Comparison of ENCODE assay signal across 8 mouse cellular contexts in the genomic region with DNA sequence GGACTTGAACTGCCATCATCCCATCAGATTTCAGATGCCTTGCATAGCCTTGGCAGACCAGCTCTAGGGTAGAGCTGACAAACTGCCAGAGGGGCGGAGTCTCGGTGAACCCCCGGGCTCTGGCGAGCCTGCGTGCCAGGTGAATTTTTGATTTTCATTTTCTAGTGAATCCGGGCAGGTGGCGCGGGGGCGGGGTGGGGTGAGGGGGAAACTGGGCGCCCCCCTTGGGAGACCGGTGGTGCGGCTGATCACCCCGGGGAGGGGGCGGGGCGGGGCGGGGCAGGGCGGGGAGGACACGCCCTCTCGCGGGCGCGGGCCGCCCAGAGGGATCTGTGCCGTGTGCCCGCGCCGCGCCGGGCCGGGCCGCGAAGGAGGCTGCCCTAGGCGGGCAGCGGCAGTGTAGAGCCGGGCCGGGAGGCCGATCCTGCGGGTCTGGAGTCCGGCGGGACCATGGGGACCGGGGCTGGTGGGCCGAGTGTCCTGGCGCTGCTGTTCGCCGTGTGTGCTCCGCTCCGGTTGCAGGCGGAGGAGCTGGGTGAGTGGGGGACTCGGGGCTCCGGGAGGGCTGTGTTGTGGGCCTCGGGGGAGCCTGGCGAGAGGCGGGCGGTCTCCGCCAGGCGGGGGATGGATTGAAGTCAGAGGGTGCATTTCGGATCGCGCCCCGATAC. TPM values are rescaled to one million over a fixed set of nuclear protein-coding genes. Genes with fewer than 3 reads are reported as not detected.
DNase-seq lines count a peak whose midpoint lies in the region; ATAC-seq and TF ChIP-seq lines count a peak whose summit lies in the region.

A gene (plus strand): TSS at position 319 of the 668 bp plus-strand sequence.

- H3K27ac ChIP-seq in forebrain, embryonic 11.5 days (ENCODE audit: low read depth, low read length), result peak within 1 kb of the TSS; percentile 79
- peak within 1 kb of the TSS; percentile 64 for H3K27ac ChIP-seq in heart, embryonic 16.5 days (ENCODE audit: low read length)
- H3K27ac ChIP-seq in liver, embryonic 15.5 days (replicated peaks), result peak within 1 kb of the TSS; percentile 45
- H3K27ac ChIP-seq in neural tube, embryonic 13.5 days (replicated peaks), result peak within 1 kb of the TSS; percentile 83
- peak within 1 kb of the TSS; percentile 93 for H3K27ac ChIP-seq in stomach, postnatal 0 days (replicated peaks)

- ATAC-seq in forebrain, embryonic 11.5 days (replicated peaks; ENCODE audit: low FRiP score), result peak; percentile 93
- peak; percentile 94 for ATAC-seq in heart, embryonic 16.5 days (replicated peaks; ENCODE audit: extremely low read depth, insufficient read depth, low FRiP score)
- ATAC-seq in liver, embryonic 15.5 days (ENCODE audit: insufficient read depth), result peak; percentile 86
- ATAC-seq in neural tube, embryonic 13.5 days (ENCODE audit: low read depth), result peak; percentile 95
- peak; percentile 91 for ATAC-seq in stomach, postnatal 0 days (ENCODE audit: low FRiP score, low TSS enrichment)

- peak within 1 kb of the TSS; percentile 83 for H3K9ac ChIP-seq in forebrain, embryonic 11.5 days (ENCODE audit: low read length)
- peak within 1 kb of the TSS; percentile 90 for H3K9ac ChIP-seq in heart, embryonic 16.5 days (ENCODE audit: low read length)
- peak within 1 kb of the TSS; percentile 61 for H3K9ac ChIP-seq in liver, embryonic 15.5 days
- peak within 1 kb of the TSS; percentile 83 for H3K9ac ChIP-seq in neural tube, embryonic 13.5 days
- peak within 1 kb of the TSS; percentile 90 for H3K9ac ChIP-seq in stomach, postnatal 0 days (ENCODE audit: low read length)

- TF ChIP-seq CTCF in stomach, postnatal 0 days (IDR thresholded peaks at IDR 0.05; ENCODE audit: low read depth), result no peak

- H3K9me3 ChIP-seq in forebrain, embryonic 11.5 days (ENCODE audit: control insufficient read depth, low read length), result no peaks in the 10 kb centered on the region; the same call in 1 of the 2 replicates
- H3K9me3 ChIP-seq in heart, embryonic 16.5 days (replicated peaks; ENCODE audit: control insufficient read depth, low read length), result no peaks in the 10 kb centered on the region
- H3K9me3 ChIP-seq in liver, embryonic 15.5 days (replicated peaks), result no peaks in the 10 kb centered on the region
- H3K9me3 ChIP-seq in neural tube, embryonic 13.5 days, result no peaks in the 10 kb centered on the region
- H3K9me3 ChIP-seq in stomach, postnatal 0 days (ENCODE audit: control insufficient read depth, low read length), result no peaks in the 10 kb centered on the region

- WGBS in forebrain, embryonic 11.5 days, result under 1% methylated on average over 30 of the region's 60 CpGs
- 0% methylated on average over 54 of the region's 60 CpGs for WGBS in heart, embryonic 16.5 days
- under 1% methylated on average over 58 of the region's 60 CpGs for WGBS in liver, embryonic 15.5 days (ENCODE audit: insufficient replicate concordance)
- WGBS in neural tube, embryonic 13.5 days, result 0% methylated on average over 56 of the region's 60 CpGs
- WGBS in stomach, postnatal 0 days, result 1% methylated on average over 39 of the region's 60 CpGs

- H3K36me3 ChIP-seq in forebrain, embryonic 11.5 days (ENCODE audit: control insufficient read depth, insufficient read depth, low read length), result no peaks in the 10 kb centered on the region
- no peaks in the 10 kb centered on the region for H3K36me3 ChIP-seq in heart, embryonic 16.5 days (ENCODE audit: control insufficient read depth, insufficient read depth)
- H3K36me3 ChIP-seq in liver, embryonic 15.5 days (replicated peaks), result no peaks in the 10 kb centered on the region
- no peaks in the 10 kb centered on the region for H3K36me3 ChIP-seq in neural tube, embryonic 13.5 days
- H3K36me3 ChIP-seq in stomach, postnatal 0 days (ENCODE audit: control insufficient read depth, insufficient read depth, low read length), result no peaks in the 10 kb centered on the region

- no peaks in the 10 kb centered on the region for H3K27me3 ChIP-seq in forebrain, embryonic 11.5 days (ENCODE audit: control insufficient read depth, insufficient read depth, low read length)
- H3K27me3 ChIP-seq in heart, embryonic 16.5 days (ENCODE audit: control insufficient read depth, insufficient read depth, low read length), result no peaks in the 10 kb centered on the region
- H3K27me3 ChIP-seq in liver, embryonic 15.5 days, result peaks cover 34% of the 10 kb centered on the region
- peaks cover 5% of the 10 kb centered on the region; the same call in 1 of the 2 replicates for H3K27me3 ChIP-seq in neural tube, embryonic 13.5 days
- H3K27me3 ChIP-seq in stomach, postnatal 0 days (ENCODE audit: control insufficient read depth, insufficient read depth, low read length), result no peaks in the 10 kb centered on the region

- DNase-seq in CD4-positive, CD25-positive, alpha-beta regulatory T cell, adult 2 months (ENCODE audit: low read depth, low spot score), result peak; percentile 52
- peak; percentile 74 for DNase-seq in brain, adult 2 months (ENCODE audit: low read depth, low spot score)
- DNase-seq in forebrain, embryonic 11.5 days (ENCODE audit: low spot score), result peak; percentile 87
- peak; percentile 88 for DNase-seq in kidney, postnatal 14 days
- peak; percentile 87 for DNase-seq in stomach, postnatal 0 days (ENCODE audit: low spot score)

- H3K4me1 ChIP-seq in forebrain, embryonic 11.5 days (replicated peaks; ENCODE audit: control insufficient read depth, insufficient read depth, low read length), result peaks cover 4% of the 10 kb centered on the region; the same call in 1 of the 2 replicates
- H3K4me1 ChIP-seq in heart, embryonic 16.5 days (ENCODE audit: control insufficient read depth, insufficient read depth, low read length), result peaks cover 6% of the 10 kb centered on the region
- H3K4me1 ChIP-seq in liver, embryonic 15.5 days (replicated peaks), result peaks cover 20% of the 10 kb centered on the region
- peaks cover 17% of the 10 kb centered on the region for H3K4me1 ChIP-seq in neural tube, embryonic 13.5 days (replicated peaks)
- H3K4me1 ChIP-seq in stomach, postnatal 0 days (replicated peaks; ENCODE audit: control insufficient read depth, insufficient read depth), result no peaks in the 10 kb centered on the region

- H3K4me2 ChIP-seq in forebrain, embryonic 11.5 days (ENCODE audit: low read depth, low read length, severe bottlenecking), result peak within 1 kb of the TSS; percentile 69
- peak within 1 kb of the TSS; percentile 95 for H3K4me2 ChIP-seq in heart, embryonic 16.5 days (ENCODE audit: low read depth, low read length)
- peak within 1 kb of the TSS; percentile 86 for H3K4me2 ChIP-seq in liver, embryonic 15.5 days
- peak within 1 kb of the TSS; percentile 65 for H3K4me2 ChIP-seq in neural tube, embryonic 13.5 days
- peak within 1 kb of the TSS; percentile 90 for H3K4me2 ChIP-seq in stomach, postnatal 0 days (replicated peaks; ENCODE audit: low read depth)

- peak within 1 kb of the TSS; percentile 70 for H3K4me3 ChIP-seq in forebrain, embryonic 11.5 days (ENCODE audit: low read depth, low read length)
- peak within 1 kb of the TSS; percentile 91 for H3K4me3 ChIP-seq in heart, embryonic 16.5 days (ENCODE audit: low read length)
- peak within 1 kb of the TSS; percentile 65 for H3K4me3 ChIP-seq in liver, embryonic 15.5 days (replicated peaks)
- H3K4me3 ChIP-seq in neural tube, embryonic 13.5 days, result peak within 1 kb of the TSS; percentile 66
- peak within 1 kb of the TSS; percentile 82 for H3K4me3 ChIP-seq in stomach, postnatal 0 days (ENCODE audit: low read depth, low read length)

- TF ChIP-seq EP300 in stomach, postnatal 0 days (optimal IDR thresholded peaks at IDR 0.05), result no peak

RNA-seq across cellular contexts. Expression of the gene that starts here (rescaled TPM):
- polyA plus RNA-seq in forebrain, embryonic 11.5 days (2014; fragmentation: Nextera tagmentation; extraction: Ambion mirVana), result 22.0 and 23.9 TPM in 2 replicates
- 8.8 and 9.8 TPM in 2 replicates for polyA plus RNA-seq in heart, embryonic 16.5 days (2015; fragmentation: Nextera tagmentation; extraction: Ambion mirVana)
- polyA plus RNA-seq in liver, embryonic 15.5 days (2015; fragmentation: Nextera tagmentation; extraction: Ambion mirVana), result 4.4 TPM in 2 replicates
- polyA plus RNA-seq in neural tube, embryonic 13.5 days (2015; fragmentation: Nextera tagmentation; extraction: Ambion mirVana), result 35.2 and 37.0 TPM in 2 replicates
- polyA plus RNA-seq in stomach, postnatal 0 days (2015; fragmentation: Nextera tagmentation; extraction: Ambion mirVana), result 16.6 and 18.6 TPM in 2 replicates

Comparison
In these comparisons a context has a peak if more than half of its experiments do, and no peak if none do; other contexts are left out.
1. Peak in every context shown above with its lines: DNase-seq, ATAC-seq, H3K4me3 ChIP-seq and H3K27ac ChIP-seq.